Mouse (Mus musculus) kidney, adult 2 months (tissue): ENCODE results near the gene Kcnab1. TPM values are rescaled to one million over a fixed set of nuclear protein-coding genes. Genes with fewer than 3 reads are reported as not detected.

Source experiments
- DNase-seq: peaks from one replicate; pipeline ENCODE4 v3.0.0; 2021
- H3K27ac ChIP-seq: fragments of 200-500 bp; 2 replicates; pipeline ENCODE4 v1.5.1; 2012; ENCODE audit warnings: low read depth, low read length, control low read depth, inconsistent platforms; ENCODE audit not compliant: insufficient read depth
- H3K27me3 ChIP-seq: fragments of 200-500 bp; replicated peaks from 2 replicates; pipeline ENCODE4 v1.6.1; 2012; ENCODE audit warnings: mild to moderate bottlenecking, moderate library complexity, low read length, inconsistent platforms; ENCODE audit not compliant: control insufficient read depth, insufficient read depth
- H3K36me3 ChIP-seq: fragments of 200-500 bp; 2 replicates; pipeline ENCODE4 v1.6.1; 2012; ENCODE audit warnings: mild to moderate bottlenecking, moderate library complexity, low read length, inconsistent platforms; ENCODE audit not compliant: control insufficient read depth, insufficient read depth
- H3K4me1 ChIP-seq: fragments of 200-500 bp; 2 replicates; pipeline ENCODE4 v1.6.1; 2011; ENCODE audit warnings: low read length; ENCODE audit not compliant: control insufficient read depth, insufficient read depth
- H3K4me3 ChIP-seq: fragments of 200-500 bp; 2 replicates; pipeline ENCODE4 v1.5.1; 2011; ENCODE audit warnings: mild to moderate bottlenecking, low read depth, low read length, control low read depth; ENCODE audit not compliant: insufficient read depth
- CTCF ChIP-seq: fragments of 200-500 bp; conservative IDR thresholded peaks from 2 replicates; pipeline ENCODE4 v1.5.1; 2011; ENCODE audit warnings: low read depth, mild to moderate bottlenecking, control low read depth, low read length, moderate library complexity, mixed read lengths; ENCODE audit not compliant: insufficient read depth, insufficient read length
- POLR2A ChIP-seq: fragments of 200-500 bp; IDR thresholded peaks from one replicate; pipeline ENCODE4 v1.6.1; 2011; ENCODE audit warnings: low read depth, low read length, control low read depth
- WGBS: fragments of 180-500 bp; shearing (Covaris S2); methylation state at CpG from one replicate; pipeline ENCODE4 v1.1.7; 2018; 5-methylcytosine and 5-hydroxymethylcytosine counted together
- polyA plus RNA-seq: library from polyadenylated mRNA; depleted of rRNA; stranded (reverse); fragments of >200 nt; gene quantifications from 2 replicates; pipeline ENCODE4 v1.2.3, GENCODE M21; 2012

The Kcnab1 gene
- polyA plus RNA-seq, 1 experiment, result 0.59 TPM

- WGBS, result 76% methylated on average over 8 of the region's 8 CpGs
- H3K4me3 ChIP-seq, result no peak overlapping the region
- TF ChIP-seq POLR2A (no peak), CTCF (no peak)
- DNase-seq, result no peak
- H3K27me3 ChIP-seq, result no peaks in the 10 kb centered on the region
- no peaks in the 10 kb centered on the region for H3K4me1 ChIP-seq
- no peaks in the 10 kb centered on the region for H3K36me3 ChIP-seq
- no peak overlapping the region for H3K27ac ChIP-seq
Observed at GRCm38 (mm10) chr3:65117365-65117764, 8.2 kb downstream of the Kcnab1 start.

GRCm38 (mm10) chr3:65124975-65125374 is 15.8 kb downstream of the Kcnab1 start:
- TF ChIP-seq POLR2A (no peak), CTCF (no peak)
- Histone ChIP-seq H3K4me1 (no peaks in the 10 kb centered on the region), H3K36me3 (no peaks in the 10 kb centered on the region), H3K27ac (no peak overlapping the region), H3K27me3 (no peaks in the 10 kb centered on the region), H3K4me3 (no peak overlapping the region)
- 65% methylated on average over 3 of the region's 3 CpGs for WGBS
- DNase-seq, result no peak

GRCm38 (mm10) chr3:65129625-65130024 is 20.4 kb downstream of the Kcnab1 start:
- TF ChIP-seq POLR2A (no peak), CTCF (no peak)
- 98% methylated on average over 1 of the region's 1 CpGs for WGBS
- H3K27me3 ChIP-seq, result no peaks in the 10 kb centered on the region; the same call in 1 of the 2 replicates
- H3K4me1 ChIP-seq, result no peaks in the 10 kb centered on the region
- no peak overlapping the region for H3K27ac ChIP-seq
- no peaks in the 10 kb centered on the region for H3K36me3 ChIP-seq
- DNase-seq, result no peak
- H3K4me3 ChIP-seq, result no peak overlapping the region

- TF ChIP-seq CTCF (no peak), POLR2A (no peak)
- Histone ChIP-seq H3K4me1 (no peaks in the 10 kb centered on the region), H3K4me3 (no peak overlapping the region), H3K27ac (no peak overlapping the region), H3K27me3 (no peaks in the 10 kb centered on the region; the same call in 1 of the 2 replicates), H3K36me3 (no peaks in the 10 kb centered on the region)
- 56% methylated on average over 5 of the region's 5 CpGs for WGBS
- DNase-seq, result no peak
Observed at GRCm38 (mm10) chr3:65134931-65135330, 25.7 kb downstream of the Kcnab1 start.

- no peak overlapping the region for H3K27ac ChIP-seq
- H3K27me3 ChIP-seq, result no peaks in the 10 kb centered on the region
- H3K4me1 ChIP-seq, result no peaks in the 10 kb centered on the region
- 53% methylated on average over 5 of the region's 5 CpGs for WGBS
- H3K4me3 ChIP-seq, result no peak overlapping the region
- TF ChIP-seq POLR2A, result no peak
- H3K36me3 ChIP-seq, result no peaks in the 10 kb centered on the region
- DNase-seq, result no peak
Observed at GRCm38 (mm10) chr3:65136897-65137296, 27.7 kb downstream of the Kcnab1 start.

GRCm38 (mm10) chr3:65138739-65139138 is 29.6 kb downstream of the Kcnab1 start:
- no peaks in the 10 kb centered on the region for H3K36me3 ChIP-seq
- WGBS, result 74% methylated on average over 3 of the region's 3 CpGs
- TF ChIP-seq CTCF (no peak), POLR2A (no peak)
- H3K4me3 ChIP-seq, result no peak overlapping the region
- no peak for DNase-seq
- no peak overlapping the region for H3K27ac ChIP-seq
- no peaks in the 10 kb centered on the region for H3K27me3 ChIP-seq
- H3K4me1 ChIP-seq, result no peaks in the 10 kb centered on the region

- no peak for TF ChIP-seq CTCF
- TF ChIP-seq POLR2A, result no peak
- no peak overlapping the region for H3K27ac ChIP-seq
- no peaks in the 10 kb centered on the region for H3K27me3 ChIP-seq
- no peak for DNase-seq
- H3K4me3 ChIP-seq, result no peak overlapping the region
- H3K36me3 ChIP-seq, result no peaks in the 10 kb centered on the region
- no peaks in the 10 kb centered on the region for H3K4me1 ChIP-seq
- 63% methylated on average over 5 of the region's 5 CpGs for WGBS
Observed at GRCm38 (mm10) chr3:65145152-65145551, 36.0 kb downstream of the Kcnab1 start.

- no peak overlapping the region for H3K4me3 ChIP-seq
- DNase-seq, result no peak
- WGBS, result 71% methylated on average over 1 of the region's 1 CpGs
- no peaks in the 10 kb centered on the region for H3K4me1 ChIP-seq
- no peak overlapping the region for H3K27ac ChIP-seq
- H3K36me3 ChIP-seq, result no peaks in the 10 kb centered on the region
- no peaks in the 10 kb centered on the region for H3K27me3 ChIP-seq
- no peak for TF ChIP-seq CTCF
- no peak for TF ChIP-seq POLR2A
Observed at GRCm38 (mm10) chr3:65151808-65152207, 42.6 kb downstream of the Kcnab1 start.
